ENCODE assay signal across 13 mouse cellular contexts in the genomic region with DNA sequence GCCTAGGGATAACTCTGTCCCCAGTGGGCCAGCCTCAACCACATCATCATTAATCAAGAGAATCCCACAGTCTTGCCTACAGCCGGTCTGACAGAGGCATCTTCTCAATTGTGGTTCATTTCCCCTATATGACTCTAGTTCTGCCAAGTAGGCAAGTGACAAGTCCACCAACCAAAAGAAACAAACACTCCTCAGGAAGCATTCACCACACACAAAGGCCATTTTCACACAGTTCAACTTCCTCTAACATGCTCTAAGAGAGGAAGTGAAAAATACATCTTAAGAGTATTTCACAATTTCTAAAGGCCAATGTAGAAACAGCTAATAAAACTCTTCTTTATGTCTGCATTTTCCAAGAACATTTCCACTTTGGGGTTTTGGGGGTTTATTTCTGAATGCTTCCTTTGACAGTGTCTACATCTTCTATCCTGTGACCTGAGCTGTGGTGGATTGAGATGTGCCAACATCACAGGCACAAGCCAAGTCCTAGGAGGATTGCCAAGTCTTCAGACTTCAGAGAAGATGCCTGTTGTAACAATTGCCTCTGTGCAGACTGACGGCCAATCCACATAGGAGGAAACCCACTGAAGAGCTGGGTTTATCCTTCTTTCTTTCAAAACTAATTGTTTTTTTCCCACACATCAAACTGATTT. TPM values are rescaled to one million over a fixed set of nuclear protein-coding genes. Genes with fewer than 3 reads are reported as not detected.
DNase-seq lines count a peak whose midpoint lies in the region; ATAC-seq and TF ChIP-seq lines count a peak whose summit lies in the region.
"Had no signal": no experiment of that assay in that cellular context is flagged by ENCODE, and none has a peak within 500 bp of the region (broad histone marks: within the 10 kb centered on the region; RNA-seq: fewer than 3 reads in every experiment).

No protein-coding gene starts in this region.

- no peaks in the 10 kb centered on the region for H3K9me3 ChIP-seq in lung, postnatal 0 days (ENCODE audit: low read length)
- H3K9me3 ChIP-seq in liver, embryonic 16.5 days (replicated peaks; ENCODE audit: control insufficient read depth, low read length), result no peaks in the 10 kb centered on the region; the same call in 1 of the 2 replicates
- no peaks in the 10 kb centered on the region for H3K9me3 ChIP-seq in forebrain, embryonic 14.5 days (replicated peaks; ENCODE audit: control insufficient read depth, low read length)

- ATAC-seq in lung, postnatal 0 days, result peak; percentile 40
- peak; percentile 45 for ATAC-seq in liver, embryonic 16.5 days (ENCODE audit: low read depth)
- no peak for ATAC-seq in forebrain, embryonic 14.5 days
- ATAC-seq: Patski had no signal

- no peak overlapping the region for H3K4me3 ChIP-seq in lung, postnatal 0 days (ENCODE audit: low read depth, low read length)
- H3K4me3 ChIP-seq in liver, embryonic 16.5 days (ENCODE audit: low read depth, low read length), result no peak overlapping the region
- no peak overlapping the region for H3K4me3 ChIP-seq in spleen, adult 2 months (ENCODE audit: extremely low read depth, insufficient read depth, insufficient read length)
- H3K4me3 ChIP-seq in forebrain, embryonic 14.5 days (ENCODE audit: low read depth, low read length), result no peak overlapping the region
- H3K4me3 ChIP-seq: erythroblast, embryonic 14.5 days had no signal

- H3K9ac ChIP-seq in lung, postnatal 0 days (replicated peaks; ENCODE audit: low read depth), result no peak overlapping the region
- no peak overlapping the region for H3K9ac ChIP-seq in liver, embryonic 16.5 days (ENCODE audit: low read depth, low read length)
- H3K9ac ChIP-seq in forebrain, embryonic 14.5 days (ENCODE audit: low read length), result no peak overlapping the region

- TF ChIP-seq POLR2A in spleen, adult 2 months (IDR thresholded peaks at IDR 0.05; ENCODE audit: low read depth, low read length), result no peak

- TF ChIP-seq EP300 in lung, postnatal 0 days (IDR thresholded peaks at IDR 0.05), result no peak

- H3K4me2 ChIP-seq in lung, postnatal 0 days (replicated peaks; ENCODE audit: low read depth, low read length), result no peak overlapping the region
- no peak overlapping the region for H3K4me2 ChIP-seq in liver, embryonic 16.5 days (ENCODE audit: low read depth, low read length)
- H3K4me2 ChIP-seq in forebrain, embryonic 14.5 days (ENCODE audit: low read length), result no peak overlapping the region

- 60% methylated on average over 2 of the region's 2 CpGs for WGBS in lung, postnatal 0 days
- WGBS in liver, embryonic 16.5 days (ENCODE audit: insufficient replicate concordance), result 35% methylated on average over 2 of the region's 2 CpGs
- WGBS in spleen, adult 2 months, result 12% methylated on average over 2 of the region's 2 CpGs
- 89% methylated on average over 2 of the region's 2 CpGs for WGBS in forebrain, embryonic 14.5 days

- H3K36me3 ChIP-seq in lung, postnatal 0 days (ENCODE audit: insufficient read depth, low read length), result no peaks in the 10 kb centered on the region
- H3K36me3 ChIP-seq in liver, embryonic 16.5 days (ENCODE audit: control insufficient read depth, insufficient read depth), result no peaks in the 10 kb centered on the region
- H3K36me3 ChIP-seq in spleen, adult 2 months (ENCODE audit: control insufficient read depth, insufficient read depth, low read length), result peaks cover 2% of the 10 kb centered on the region
- H3K36me3 ChIP-seq in forebrain, embryonic 14.5 days (ENCODE audit: control insufficient read depth, insufficient read depth, low read length), result no peaks in the 10 kb centered on the region

- H3K27me3 ChIP-seq in lung, postnatal 0 days (replicated peaks; ENCODE audit: insufficient read depth, low read length), result no peaks in the 10 kb centered on the region
- no peaks in the 10 kb centered on the region for H3K27me3 ChIP-seq in liver, embryonic 16.5 days (ENCODE audit: control insufficient read depth, insufficient read depth, low read depth, low read length)
- H3K27me3 ChIP-seq in spleen, adult 2 months (ENCODE audit: control insufficient read depth, insufficient read depth, low read length), result no peaks in the 10 kb centered on the region
- no peaks in the 10 kb centered on the region for H3K27me3 ChIP-seq in forebrain, embryonic 14.5 days (replicated peaks; ENCODE audit: control insufficient read depth, insufficient read depth, low read length)
- H3K27me3 ChIP-seq: Patski had no signal

- DNase-seq in adrenal gland, adult 2 months, result peak; percentile 1
- no peak for DNase-seq in adrenal gland, adult 8-10 months
- peak; percentile 50 for DNase-seq in lung, postnatal 0 days (ENCODE audit: low spot score)
- DNase-seq in lung, postnatal 10 days, result no peak
- DNase-seq in spleen, adult 2 months (ENCODE audit: low read depth in 1 of 2, low spot score in 2 of 2), result peak; percentile 26 to 58
- no peak for DNase-seq in forebrain, embryonic 14.5 days (ENCODE audit: low spot score)
- no peak for DNase-seq in cerebellum, postnatal 14 days
- DNase-seq: cerebellum, postnatal 36 days; gastrocnemius, postnatal 14 days had no signal

- H3K4me1 ChIP-seq in lung, postnatal 0 days (ENCODE audit: insufficient read depth, low read depth, low read length), result no peaks in the 10 kb centered on the region
- H3K4me1 ChIP-seq in liver, embryonic 16.5 days (ENCODE audit: control insufficient read depth, low read depth, low read length), result no peaks in the 10 kb centered on the region
- peaks cover 12% of the 10 kb centered on the region; the same call in 1 of the 2 replicates for H3K4me1 ChIP-seq in spleen, adult 2 months (ENCODE audit: control insufficient read depth, insufficient read depth, insufficient read length)
- H3K4me1 ChIP-seq in forebrain, embryonic 14.5 days (ENCODE audit: control insufficient read depth, insufficient read depth, low read length), result no peaks in the 10 kb centered on the region

- no peak overlapping the region for H3K27ac ChIP-seq in lung, postnatal 0 days (ENCODE audit: low read length)
- peak overlapping the region; percentile 37; the same call in 1 of the 2 replicates for H3K27ac ChIP-seq in liver, embryonic 16.5 days (ENCODE audit: low read length)
- H3K27ac ChIP-seq in spleen, adult 2 months (ENCODE audit: insufficient read depth, low read length), result peak overlapping the region; percentile 89
- no peak overlapping the region for H3K27ac ChIP-seq in forebrain, embryonic 14.5 days (ENCODE audit: low read depth, low read length)
- H3K27ac ChIP-seq: kidney, postnatal 0 days had no signal

- TF ChIP-seq CTCF in lung, postnatal 0 days (IDR thresholded peaks at IDR 0.05), result no peak
- no peak for TF ChIP-seq CTCF in spleen, adult 2 months (IDR thresholded peaks at IDR 0.05; ENCODE audit: extremely low read depth, insufficient read depth, insufficient read length, insufficient replicate concordance)

RNA-seq across cellular contexts. Expression of a gene that starts 24.3 kb away (rescaled TPM):
- under 1 TPM; 0.37 to 0.73 TPM for total RNA-seq in adrenal gland, adult 2 months (2021)
- 0.07 and 0.13 TPM in 2 replicates for polyA plus RNA-seq in adrenal gland, adult 2 months (2012; rRNA removed)
- 1 to 10 TPM in 2 of 4 experiments, under 1 TPM in 2; 0.42 to 2.0 (median 1.2) TPM for total RNA-seq in adrenal gland, adult 8-10 months (2022)
- 1.3 and 1.4 TPM in 2 replicates for polyA plus RNA-seq in lung, postnatal 0 days (2015; fragmentation: Nextera tagmentation; extraction: Ambion mirVana)
- 5.5 and 5.8 TPM in 2 replicates for polyA plus RNA-seq in liver, embryonic 16.5 days (2015; fragmentation: Nextera tagmentation; extraction: Ambion mirVana)
- polyA plus RNA-seq in spleen, adult 2 months (2012; rRNA removed), result 7.8 and 11.9 TPM in 2 replicates
- 0.48 and 0.66 TPM in 2 replicates for polyA plus RNA-seq in forebrain, embryonic 14.5 days (2014; fragmentation: Nextera tagmentation; extraction: Ambion mirVana)
- polyA plus RNA-seq: erythroblast, embryonic 14.5 days; Patski had no signal

Comparison
In these comparisons a context has a peak if more than half of its experiments do, and no peak if none do; other contexts are left out.
1. DNase-seq: peak in adrenal gland, adult 2 months (single experiment), lung, postnatal 0 days (single experiment) and spleen, adult 2 months (2 of 2); none in adrenal gland, adult 8-10 months (single experiment), lung, postnatal 10 days (single experiment), forebrain, embryonic 14.5 days (single experiment) and cerebellum, postnatal 14 days (0 of 2).
2. H3K27ac ChIP-seq: peak in liver, embryonic 16.5 days (single experiment) and spleen, adult 2 months (single experiment); none in lung, postnatal 0 days (single experiment) and forebrain, embryonic 14.5 days (single experiment).